Mouse (Mus musculus): ENCODE data around the gene Gm3138.
"Not testable (repeated sequence)": the region's sequence is repeated elsewhere in the genome, so short reads cannot be mapped to it uniquely, and the experiment has no call there.

Gene Gm3138

DNA sequence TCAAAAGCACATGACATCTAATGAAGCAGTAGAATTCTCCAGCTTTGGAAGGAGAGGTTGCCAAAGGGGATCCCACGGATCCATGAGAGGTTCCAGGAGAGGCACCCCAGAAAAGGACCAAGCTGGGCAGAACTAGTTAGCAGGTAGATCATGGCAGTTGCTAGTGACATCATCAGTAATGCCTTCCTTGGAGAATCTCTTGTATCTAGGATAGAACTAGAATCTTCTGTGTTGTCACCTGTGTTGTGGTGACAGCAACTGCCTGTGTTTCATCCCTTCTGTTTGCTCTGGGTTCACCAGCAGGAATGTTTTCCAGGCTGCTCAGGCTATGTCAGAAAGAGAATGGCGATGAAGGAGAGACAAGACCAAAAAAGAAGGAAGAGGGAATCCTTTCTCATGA is at the start of gene Gm3138:
Gene Gm3138 (plus strand): TSS at position 301 of the 400 bp plus-strand sequence.
- DNase-seq = not testable (repeated sequence)

DNA sequence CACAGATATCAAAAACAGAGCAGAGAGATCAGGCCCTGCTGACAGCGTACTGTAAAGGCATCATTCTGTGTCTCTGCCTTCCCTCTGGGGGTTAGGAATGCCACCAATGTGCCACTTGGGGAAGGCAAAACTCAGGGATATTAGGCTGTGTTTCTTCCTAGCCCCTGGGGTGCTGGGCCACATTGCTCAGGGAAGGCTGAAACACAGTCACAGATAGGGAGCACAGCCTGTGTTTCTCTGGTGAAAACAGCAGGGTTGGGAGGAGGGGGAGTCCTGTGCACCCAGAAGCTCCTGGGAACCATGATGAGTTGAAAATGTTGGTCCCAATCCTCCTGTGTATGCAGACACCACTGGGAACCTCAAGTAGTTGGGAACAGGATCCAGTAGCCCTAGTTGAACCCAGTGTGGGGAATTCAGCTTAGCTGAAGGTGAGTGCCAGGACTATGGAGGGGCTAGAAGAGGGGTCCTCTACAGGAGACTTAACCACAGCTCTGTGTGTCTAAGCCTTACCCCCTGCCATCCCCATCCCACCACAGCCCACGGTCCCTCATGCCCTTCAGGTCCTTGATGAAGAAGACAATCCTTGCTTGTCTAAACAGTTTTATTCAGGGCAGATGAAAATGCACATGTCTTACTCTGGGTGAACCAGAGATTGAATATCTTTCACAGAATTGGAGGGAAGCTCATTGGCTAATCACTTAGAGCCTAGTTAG is 20.0 kb downstream of the Gm3138 start:
- DNase-seq = not testable (repeated sequence)

DNA sequence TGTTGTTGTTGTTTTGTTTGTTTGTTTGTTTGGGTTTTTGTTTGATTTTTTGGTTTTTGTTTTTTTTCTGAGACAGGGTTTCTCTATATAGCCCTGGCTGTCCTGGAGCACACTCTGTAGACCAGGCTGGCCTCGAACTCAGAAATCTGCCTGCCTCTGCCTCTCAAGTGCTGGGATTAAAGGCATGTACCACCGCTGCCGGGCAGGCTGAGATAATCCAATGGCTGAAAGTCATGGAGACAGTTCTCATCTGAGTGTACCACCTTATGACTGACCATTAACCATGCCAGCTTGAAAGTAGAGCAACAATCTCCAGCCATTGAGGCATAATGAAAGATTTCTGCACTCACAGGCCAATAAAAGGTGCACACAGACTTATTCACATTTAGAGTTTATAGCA is 30.4 kb downstream of the Gm3138 start:
- DNase-seq = not testable (repeated sequence)

Measured in cerebellum, postnatal 25 days (tissue).